Mouse (Mus musculus): ENCODE data around the gene Lamb2.

GRCm38 (mm10) chr9:108469430-108469829, 10.1 kb upstream of the Lamb2 start:
- TF ChIP-seq CTCF (IDR thresholded peaks at IDR 0.05; ENCODE audit: low read depth) (no peak), EP300 (IDR thresholded peaks at IDR 0.05; ENCODE audit: low read depth) (no peak)
